Mouse (Mus musculus): ENCODE measurements around the gene Gm28230.

GRCm38 (mm10) chr2:74692808-74693431 lies 33.6 kb upstream of the Gm28230 start:
- TF ChIP-seq CTCF (conservative IDR thresholded peaks at IDR 0.05 in 1 of 2, IDR thresholded peaks at IDR 0.05 in 1 of 2; ENCODE audit: low read depth in 2 of 2, low read length in 2 of 2): no peak
- TF ChIP-seq USF1 (IDR thresholded peaks at IDR 0.05; ENCODE audit: low read depth, low read length): no peak
- TF ChIP-seq MEF2A (IDR thresholded peaks at IDR 0.05; ENCODE audit: borderline replicate concordance, low read depth, low read length): no peak
- TF ChIP-seq KAT2A (IDR thresholded peaks at IDR 0.05; ENCODE audit: insufficient replicate concordance, low read length): no peak
- no peak for TF ChIP-seq RCOR1 (conservative IDR thresholded peaks at IDR 0.05; ENCODE audit: low read depth, low read length)
- no peak for TF ChIP-seq MAZ (IDR thresholded peaks at IDR 0.05; ENCODE audit: low read depth, low read length)
- no peak for TF ChIP-seq CHD2 (IDR thresholded peaks at IDR 0.05; ENCODE audit: low read length)
- TF ChIP-seq NELFE (IDR thresholded peaks at IDR 0.05; ENCODE audit: low read depth, low read length): no peak
